Mouse (Mus musculus) adrenal gland, adult 8-10 months (tissue): ENCODE measurements around the gene Usf2. TPM values are rescaled to one million over a fixed set of nuclear protein-coding genes. Genes with fewer than 3 reads are reported as not detected.

Experiments
- DNase-seq: peaks from one replicate; pipeline ENCODE4 v3.0.0; 2022
- total RNA-seq, 4 experiments: library from RNA; stranded (reverse); gene quantifications; 2 replicates each; pipeline ENCODE4 v1.2.4; 2022

Usf2 gene
- total RNA-seq, 4 experiments from 2014 or later = 116 to 131 (median 127) TPM

DNA sequence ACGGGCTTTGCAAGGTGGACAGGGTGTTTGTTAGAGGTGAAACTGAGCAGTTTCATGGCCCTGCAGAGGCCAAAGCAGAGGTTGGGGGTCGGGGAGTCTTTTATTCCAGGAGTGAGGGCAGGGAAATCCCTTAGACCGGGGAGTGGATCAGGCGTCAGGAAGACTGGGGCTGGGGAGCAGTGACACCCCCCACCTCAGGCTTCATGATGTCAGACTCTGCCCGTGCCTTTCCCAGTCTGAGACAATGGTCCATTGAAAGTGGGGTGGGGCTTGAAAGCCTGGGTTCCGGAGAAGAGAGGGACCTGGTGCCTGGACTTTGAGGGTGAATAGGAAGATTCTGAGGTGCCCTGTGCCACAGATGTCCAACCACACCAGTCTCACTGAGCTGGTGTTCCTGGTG lies 39.9 kb downstream of the Usf2 start:
- DNase-seq = no peak

- no peak for DNase-seq
Observed at GRCm38 (mm10) chr7:30914732-30915131, 41.9 kb downstream of the Usf2 start, which contains the start of gene Mag. Gene Mag, minus strand, starts transcription at chr7:30914873.

GRCm38 (mm10) chr7:30909773-30910172 lies 46.8 kb downstream of the Usf2 start:
- DNase-seq = no peak

DNA sequence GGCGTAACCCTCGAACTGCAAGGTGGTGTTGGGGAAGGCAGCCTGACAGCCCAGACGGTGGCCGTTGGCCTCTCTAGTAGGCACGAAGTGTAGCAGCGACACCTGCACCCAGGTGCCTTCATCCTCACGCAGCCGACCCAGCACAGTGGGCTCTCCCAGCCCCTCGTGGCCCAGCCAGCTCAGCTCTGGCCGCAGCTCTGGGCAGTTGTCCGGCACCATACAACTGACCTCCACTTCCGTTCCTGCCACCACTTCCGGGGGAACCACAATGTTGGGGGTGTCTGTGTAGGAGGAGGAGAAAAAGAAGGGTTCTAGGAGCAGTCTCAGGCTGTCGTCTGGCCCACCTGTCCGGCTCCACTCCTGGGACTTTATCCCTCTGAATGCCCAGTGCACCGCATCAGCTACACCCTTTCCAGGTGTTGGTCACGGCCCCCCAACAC lies 47.6 kb downstream of the Usf2 start:
- DNase-seq = no peak

- DNase-seq = no peak
Observed at GRCm38 (mm10) chr7:30908277-30908991, 48.2 kb downstream of the Usf2 start.

- DNase-seq = no peak
Observed at GRCm38 (mm10) chr7:30904042-30904441, 52.6 kb downstream of the Usf2 start.

Other genes starting within 250 kb of the Usf2 start
- gene Atp4a, start 244.6 kb downstream of the Usf2 start, total RNA-seq = 10 to 100 TPM in 2 of 4 experiments, 1 to 10 TPM in 2; 2.9 to 15.5 (median 9.4) TPM
- 100 to 1,000 TPM; 179 to 210 (median 202) TPM for gene Tmem147, start 227.3 kb downstream of the Usf2 start, total RNA-seq
- gene Gapdhs, start 213.1 kb downstream of the Usf2 start, total RNA-seq = not detected
- 100 to 1,000 TPM; 213 to 399 (median 309) TPM for gene Sbsn, start 205.3 kb downstream of the Usf2 start, total RNA-seq
- 1 to 10 TPM; 2.7 to 4.6 (median 4.2) TPM for gene Dmkn, start 193.0 kb downstream of the Usf2 start, total RNA-seq
- gene Krtdap, start 168.9 kb downstream of the Usf2 start, total RNA-seq = not detected
- 1 to 10 TPM; 1.6 to 9.0 (median 2.6) TPM for gene Ffar2, start 133.0 kb downstream of the Usf2 start, total RNA-seq
- gene Ffar3, start 100.6 kb downstream of the Usf2 start, total RNA-seq = 1 to 10 TPM in 1 of 4 experiments, under 1 TPM in 3; 0.35 to 1.9 (median 0.75) TPM
- gene Ffar1, start 95.2 kb downstream of the Usf2 start, total RNA-seq = not detected
- 1 to 10 TPM; 1.1 to 2.3 (median 1.5) TPM for gene Cd22, start 76.5 kb downstream of the Usf2 start, total RNA-seq
- gene Mag, start 41.9 kb downstream of the Usf2 start, total RNA-seq = 1 to 10 TPM in 1 of 4 experiments, under 1 TPM in 3; 0.32 to 1.3 (median 0.42) TPM
- 1 to 10 TPM in 3 of 4 experiments, not detected in 1; 1.3 to 4.2 (median 2.6) TPM for gene Hamp2, start 32.1 kb downstream of the Usf2 start, total RNA-seq
- 10 to 100 TPM in 1 of 4 experiments, 1 to 10 TPM in 1, under 1 TPM in 1, not detected in 1; 0.99 to 15.0 (median 1.0) TPM for gene Hamp, start 12.8 kb downstream of the Usf2 start, total RNA-seq
- gene Lsr, start 16.7 kb upstream of the Usf2 start, total RNA-seq = 10 to 100 TPM in 2 of 4 experiments, 1 to 10 TPM in 2; 4.1 to 36.6 (median 13.7) TPM
- gene Fam187b, start 17.0 kb upstream of the Usf2 start, total RNA-seq = 1 to 10 TPM in 2 of 4 experiments, under 1 TPM in 2; 0.38 to 2.2 (median 0.84) TPM
- 10 to 100 TPM; 53.1 to 81.6 (median 58.8) TPM for gene Fxyd5, start 85.7 kb upstream of the Usf2 start, total RNA-seq
- gene Fxyd7, start 94.7 kb upstream of the Usf2 start, total RNA-seq = 1 to 10 TPM; 2.0 to 4.1 (median 2.3) TPM
- 100 to 1,000 TPM; 110 to 212 (median 163) TPM for gene Fxyd1, start 100.4 kb upstream of the Usf2 start, total RNA-seq
- gene Lgi4, start 102.5 kb upstream of the Usf2 start, total RNA-seq = 1 to 10 TPM; 2.8 to 8.8 (median 4.2) TPM
- 1 to 10 TPM in 1 of 4 experiments, under 1 TPM in 3; 0.73 to 1.3 (median 0.86) TPM for gene Fxyd3, start 119.9 kb upstream of the Usf2 start, total RNA-seq
- gene Hpn, start 158.5 kb upstream of the Usf2 start, total RNA-seq = 1 to 10 TPM in 3 of 4 experiments, under 1 TPM in 1; 0.26 to 1.5 (median 1.2) TPM
- gene Scn1b, start 170.2 kb upstream of the Usf2 start, total RNA-seq = 10 to 100 TPM; 14.2 to 27.2 (median 18.9) TPM
- 10 to 100 TPM; 37.7 to 65.1 (median 55.4) TPM for gene Gramd1a, start 199.1 kb upstream of the Usf2 start, total RNA-seq